Mouse (Mus musculus) erythroblast, adult 5-6 weeks (primary cell): ENCODE measurements around the gene Mlx. TPM values are rescaled to one million over a fixed set of nuclear protein-coding genes. Genes with fewer than 3 reads are reported as not detected.

Experiments
- ATAC-seq: replicated peaks from 2 replicates; pipeline ENCODE4 v1.8.0; 2016; ENCODE audit warnings: moderate number of reproducible peaks, mild to moderate bottlenecking, moderate TSS enrichment, inconsistent platforms; ENCODE audit not compliant: poor library complexity, low FRiP score, severe bottlenecking
- total RNA-seq, 2 experiments: library from RNA; stranded (forward) in 1 of 2; stranded (reverse) in 1 of 2; fragments of 150-400 nt in 1 of 2; fragments of 200-764, 138-1000 nt in 1 of 2; gene quantifications; 2 replicates each; pipeline versions ENCODE4 v1.2.3 to v1.2.4; 2015 to 2017; ENCODE audit warnings: low replicate concordance in 2 of 2

The Mlx gene
- total RNA-seq, 2 experiments from 2014 or later, result 23.7 to 26.9 TPM

DNA sequence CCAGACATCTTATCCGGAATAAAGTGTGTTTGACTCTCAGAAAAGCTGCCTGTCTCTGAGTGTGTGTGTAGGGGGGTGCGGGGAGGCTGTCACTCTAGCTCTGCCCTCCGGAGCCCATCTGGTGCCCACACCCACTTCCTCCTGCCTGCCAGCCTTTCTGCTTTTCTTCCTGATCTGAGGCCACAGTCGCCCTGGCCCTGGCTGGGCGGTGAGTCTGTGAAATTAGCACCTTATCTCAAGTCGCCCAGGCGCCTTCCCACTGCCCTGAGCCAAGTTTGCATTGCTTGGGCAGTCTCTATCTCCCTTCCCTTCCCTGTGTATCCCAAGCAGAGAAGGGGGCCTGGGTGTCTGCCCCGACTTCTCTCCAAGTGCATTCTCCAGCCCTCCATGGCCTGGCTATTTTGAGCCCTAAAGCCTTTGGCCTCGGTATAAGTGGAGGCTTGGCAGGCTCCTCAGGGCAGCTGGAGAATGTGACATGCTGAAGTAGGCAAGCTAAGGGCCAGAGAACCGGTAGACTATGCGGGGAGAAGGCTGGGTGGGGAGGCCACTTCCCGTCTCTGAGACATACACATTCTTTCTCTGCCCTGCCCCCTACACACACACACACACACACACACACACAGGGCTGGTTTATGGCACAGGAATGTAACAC, 23.3 kb upstream of the Mlx start:
- ATAC-seq, result peak; percentile 89

DNA sequence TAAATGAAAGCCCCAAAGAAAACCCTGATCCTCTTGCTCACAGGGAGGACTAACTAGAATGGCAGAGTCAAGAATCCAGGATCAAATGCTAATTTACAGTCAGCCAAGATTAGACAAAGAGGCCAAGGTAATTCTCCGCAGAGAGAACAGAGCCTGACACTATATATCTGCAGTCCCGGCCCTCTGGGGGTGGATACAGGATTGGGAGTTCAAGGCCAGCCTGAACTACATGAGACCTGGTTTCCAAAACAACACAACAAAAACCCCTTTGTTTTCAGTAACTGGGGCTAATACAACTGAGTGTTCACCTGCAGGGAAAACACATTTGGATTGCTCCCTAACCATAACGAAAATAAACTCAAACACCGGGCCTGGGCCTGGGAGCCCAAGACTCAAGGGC, 22.6 kb upstream of the Mlx start:
- ATAC-seq, result no peak

DNA sequence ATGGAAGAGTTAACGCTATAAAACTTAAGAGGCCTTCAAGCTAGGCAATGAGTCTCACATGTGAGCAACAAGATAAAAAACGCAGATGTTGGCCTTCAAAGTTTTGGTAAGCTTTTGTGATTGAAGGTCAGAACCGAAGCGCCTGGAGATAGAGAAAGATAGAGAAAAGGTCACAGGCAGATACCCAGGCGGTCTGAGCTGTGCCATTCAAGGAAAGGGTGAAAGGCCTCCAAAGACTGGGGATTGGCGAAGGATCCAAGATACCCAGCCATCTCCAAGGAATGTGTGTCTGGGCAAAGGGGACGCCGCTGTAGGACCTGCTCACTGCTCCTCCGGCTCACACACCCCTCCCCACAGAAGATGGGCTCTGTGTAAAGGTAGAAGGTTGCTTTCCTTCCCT, 22.1 kb upstream of the Mlx start:
- no peak for ATAC-seq

DNA sequence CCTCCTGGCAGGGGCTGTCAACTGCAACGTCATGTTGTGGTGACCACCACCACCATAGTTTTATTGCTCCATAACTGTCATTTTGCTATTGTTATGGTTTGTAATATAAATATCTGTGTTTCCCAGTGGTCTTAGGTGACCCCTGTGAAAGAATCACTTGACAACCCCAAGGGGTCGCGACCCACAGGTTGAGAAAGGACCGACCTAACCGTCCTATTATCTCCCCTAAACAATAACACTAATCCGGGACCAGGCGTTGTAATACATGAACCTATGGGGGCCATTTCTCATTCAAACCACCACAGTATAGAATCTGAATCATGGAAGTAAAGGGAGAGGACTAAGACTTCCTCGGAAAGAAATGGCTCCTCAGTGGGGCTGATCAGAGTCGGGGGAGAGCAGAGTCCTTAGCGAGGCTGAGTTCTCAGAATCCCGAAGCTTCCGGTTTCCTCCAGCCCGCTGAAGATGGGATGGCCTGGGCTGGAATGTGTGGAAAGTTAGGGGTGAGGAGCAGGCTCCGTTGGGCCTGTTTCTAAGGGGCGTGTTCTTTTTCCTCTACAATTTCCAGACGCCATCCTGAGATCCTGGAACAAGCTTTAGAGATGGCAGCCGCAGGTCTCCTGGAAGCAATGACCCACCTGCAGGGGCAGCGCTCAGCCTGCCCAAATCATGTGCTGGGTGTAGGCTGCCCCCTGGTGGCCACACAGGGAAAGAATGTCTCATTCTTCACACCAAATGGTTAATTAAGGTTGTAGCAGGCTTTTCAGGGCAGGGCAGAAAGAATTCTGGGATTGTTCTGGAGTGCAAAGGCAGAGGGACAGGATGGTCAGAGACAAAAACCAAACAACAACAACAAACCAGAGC, 20.3 kb upstream of the Mlx start:
- ATAC-seq, result peak; percentile 40

DNA sequence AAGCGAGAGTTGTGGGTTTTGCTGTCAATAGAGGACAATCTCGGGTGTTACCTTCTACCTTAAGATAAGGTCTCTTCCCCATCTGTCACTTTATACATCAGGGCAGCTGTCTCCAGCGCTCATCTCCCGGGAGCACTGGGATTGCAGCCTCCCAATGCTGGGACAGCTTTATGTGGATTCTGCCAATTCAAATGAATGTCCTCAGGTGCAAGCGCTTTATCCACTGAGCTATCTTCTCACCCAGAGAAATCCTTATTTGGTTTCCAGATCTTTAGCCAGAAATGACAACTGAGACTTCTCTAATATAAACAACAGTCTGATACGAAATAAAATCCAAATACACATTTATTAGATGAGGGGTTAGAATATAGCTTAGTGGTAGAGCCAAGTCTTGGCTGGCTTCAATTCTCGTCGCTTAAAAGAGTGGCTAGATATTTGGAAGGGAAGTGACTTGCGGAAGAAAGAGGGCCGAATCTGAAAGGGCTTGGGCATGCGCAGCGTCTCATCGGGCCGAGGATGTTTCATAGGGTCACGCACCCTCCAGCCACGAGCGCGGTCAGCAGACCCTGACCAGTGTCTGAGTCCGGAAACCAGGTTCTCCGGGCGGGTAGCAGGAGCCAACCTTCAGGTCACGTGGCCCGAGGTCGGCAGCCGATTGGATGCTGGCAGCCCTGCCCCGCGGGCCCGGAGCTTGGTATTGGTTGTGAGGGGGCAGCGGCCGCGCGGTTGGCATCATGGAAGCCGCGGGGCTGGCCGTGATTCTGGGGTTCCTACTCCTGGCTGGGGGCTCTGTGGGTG, 17.5 kb upstream of the Mlx start, which contains the start of gene Naglu:
Gene Naglu, plus strand, starts transcription at position 622 of the 798 bp plus-strand sequence.
- peak; percentile 90 for ATAC-seq

DNA sequence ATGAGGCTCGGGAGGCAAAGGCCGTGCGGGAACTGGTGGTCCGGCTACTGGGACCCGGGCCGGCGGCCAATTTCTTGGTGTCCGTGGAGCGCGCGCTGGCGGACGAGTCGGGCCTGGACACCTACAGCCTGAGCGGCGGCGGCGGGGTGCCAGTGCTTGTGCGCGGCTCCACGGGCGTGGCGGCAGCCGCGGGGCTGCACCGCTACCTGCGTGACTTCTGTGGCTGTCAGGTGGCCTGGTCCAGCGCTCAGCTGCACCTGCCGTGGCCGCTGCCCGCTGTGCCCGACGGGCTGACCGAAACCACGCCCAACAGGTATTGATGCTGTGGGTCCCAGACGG, 16.9 kb upstream of the Mlx start:
- peak; percentile 41 for ATAC-seq

DNA sequence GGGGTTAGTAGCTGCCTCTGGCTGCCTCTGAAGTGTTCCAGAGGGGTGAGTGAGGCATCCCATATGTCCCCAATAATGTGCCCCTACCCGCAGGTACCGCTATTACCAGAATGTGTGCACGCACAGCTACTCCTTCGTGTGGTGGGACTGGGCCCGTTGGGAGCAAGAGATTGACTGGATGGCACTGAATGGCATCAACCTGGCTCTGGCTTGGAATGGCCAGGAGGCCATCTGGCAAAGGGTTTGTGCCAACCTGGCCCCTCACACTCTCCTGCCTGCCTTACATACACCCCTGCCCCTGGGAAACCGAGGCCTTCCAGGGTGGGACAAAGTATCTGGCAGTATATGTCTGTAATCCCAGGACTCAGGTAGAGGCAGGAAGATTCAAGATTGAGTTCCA, 16.1 kb upstream of the Mlx start:
- no peak for ATAC-seq

DNA sequence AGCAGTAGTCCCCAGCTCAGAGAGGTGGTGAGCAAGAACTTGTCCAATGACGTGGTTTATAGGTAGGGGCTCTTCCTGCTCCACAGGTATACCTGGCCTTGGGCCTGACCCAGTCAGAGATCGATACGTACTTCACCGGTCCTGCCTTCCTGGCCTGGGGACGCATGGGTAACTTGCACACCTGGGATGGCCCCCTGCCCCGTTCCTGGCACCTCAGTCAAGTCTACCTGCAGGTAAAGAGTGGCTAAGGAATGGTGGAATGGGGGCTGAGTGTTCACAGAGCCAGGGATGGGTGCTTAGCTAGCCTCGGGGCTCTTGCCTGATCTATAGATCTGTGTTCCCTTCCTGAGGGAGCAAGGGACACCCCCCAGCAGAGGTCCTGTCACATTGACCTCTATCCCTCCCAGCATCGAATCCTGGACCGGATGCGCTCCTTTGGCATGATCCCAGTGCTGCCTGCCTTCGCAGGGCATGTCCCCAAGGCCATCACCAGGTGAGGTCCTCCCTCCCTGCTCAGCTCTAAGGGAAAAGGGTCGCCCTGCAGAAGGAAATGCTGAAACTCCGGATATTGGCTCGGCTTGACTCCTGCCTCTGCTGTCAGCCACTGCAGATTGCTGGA, 15.2 kb upstream of the Mlx start:
- ATAC-seq, result no peak

DNA sequence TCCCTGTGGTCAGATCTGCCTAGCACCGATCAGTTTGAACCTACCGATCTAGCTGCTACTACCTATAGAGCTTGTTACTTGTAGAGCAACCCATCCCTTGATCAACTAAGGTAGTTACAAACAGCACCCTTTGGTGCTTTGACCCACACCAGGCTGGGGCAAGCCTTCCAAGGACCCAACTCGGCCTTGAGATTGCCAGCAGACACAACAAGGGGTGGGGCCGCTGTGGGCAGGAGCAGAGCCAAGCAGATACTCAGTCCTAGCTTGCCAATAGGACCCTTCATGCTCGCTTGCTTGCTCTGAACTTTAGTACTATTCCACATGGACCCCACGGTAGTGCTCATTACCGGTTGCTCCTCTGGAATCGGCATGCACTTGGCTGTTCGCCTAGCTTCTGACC, 9.0 kb upstream of the Mlx start, which contains the start of gene Hsd17b1:
Gene Hsd17b1, plus strand, starts transcription at position 291 of the 400 bp plus-strand sequence.
- no peak for ATAC-seq

DNA sequence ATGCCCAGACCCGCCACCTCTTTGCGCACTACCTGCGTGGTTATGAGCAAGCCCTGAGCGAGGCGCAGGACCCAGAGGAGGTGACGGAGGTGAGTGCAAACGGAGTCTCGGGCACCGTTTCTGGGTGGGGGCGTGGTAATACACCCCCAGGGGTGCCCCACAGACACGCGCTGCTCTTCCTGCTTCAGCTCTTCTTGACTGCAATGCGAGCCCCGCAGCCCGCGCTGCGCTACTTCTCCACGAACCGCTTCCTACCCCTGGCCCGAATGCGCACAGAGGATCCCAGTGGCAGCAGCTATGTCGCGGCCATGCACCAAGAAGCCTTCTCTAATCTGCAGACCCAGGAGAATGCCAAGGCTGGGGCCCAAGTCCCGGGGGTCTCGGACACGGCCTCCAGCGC, 7.3 kb upstream of the Mlx start:
- no peak for ATAC-seq

DNA sequence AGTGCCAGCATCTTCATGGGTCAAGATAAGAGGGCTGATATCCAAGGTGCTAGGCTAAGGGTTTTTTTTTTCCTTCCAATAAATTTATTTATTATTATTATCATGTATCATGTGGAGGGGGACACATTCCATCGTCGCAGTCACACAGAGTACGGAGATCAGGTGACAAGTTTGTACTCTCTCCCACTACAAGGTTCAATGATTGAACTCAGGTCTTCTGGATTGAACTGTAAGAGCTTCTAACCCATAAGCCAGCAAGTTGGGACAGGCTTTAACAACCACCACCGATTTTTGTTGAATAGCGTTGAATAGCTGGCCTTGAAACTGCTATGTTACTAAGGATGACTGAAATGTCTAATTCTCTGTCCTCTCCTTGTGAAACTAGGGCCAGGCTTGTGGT, 6.7 kb upstream of the Mlx start:
- no peak for ATAC-seq

DNA sequence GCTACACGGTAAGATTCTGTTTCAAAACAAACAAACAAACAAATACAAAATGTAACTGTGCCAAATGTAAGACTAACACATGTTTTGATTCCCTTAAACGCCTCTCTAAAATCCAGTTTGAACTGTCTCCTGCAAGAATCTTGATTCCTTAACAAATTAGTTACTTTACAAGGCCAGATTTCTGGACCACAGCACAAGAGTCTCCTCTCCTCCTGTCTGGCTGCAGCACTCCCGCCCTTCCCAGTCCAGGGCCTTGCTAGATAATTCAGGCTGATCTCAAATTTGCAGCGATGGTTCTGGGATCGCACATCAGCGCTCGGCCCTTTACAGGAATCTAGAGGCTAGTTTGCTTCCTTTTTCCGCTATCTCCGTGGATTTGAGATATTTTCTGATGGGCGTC, 5.4 kb upstream of the Mlx start:
- no peak for ATAC-seq

DNA sequence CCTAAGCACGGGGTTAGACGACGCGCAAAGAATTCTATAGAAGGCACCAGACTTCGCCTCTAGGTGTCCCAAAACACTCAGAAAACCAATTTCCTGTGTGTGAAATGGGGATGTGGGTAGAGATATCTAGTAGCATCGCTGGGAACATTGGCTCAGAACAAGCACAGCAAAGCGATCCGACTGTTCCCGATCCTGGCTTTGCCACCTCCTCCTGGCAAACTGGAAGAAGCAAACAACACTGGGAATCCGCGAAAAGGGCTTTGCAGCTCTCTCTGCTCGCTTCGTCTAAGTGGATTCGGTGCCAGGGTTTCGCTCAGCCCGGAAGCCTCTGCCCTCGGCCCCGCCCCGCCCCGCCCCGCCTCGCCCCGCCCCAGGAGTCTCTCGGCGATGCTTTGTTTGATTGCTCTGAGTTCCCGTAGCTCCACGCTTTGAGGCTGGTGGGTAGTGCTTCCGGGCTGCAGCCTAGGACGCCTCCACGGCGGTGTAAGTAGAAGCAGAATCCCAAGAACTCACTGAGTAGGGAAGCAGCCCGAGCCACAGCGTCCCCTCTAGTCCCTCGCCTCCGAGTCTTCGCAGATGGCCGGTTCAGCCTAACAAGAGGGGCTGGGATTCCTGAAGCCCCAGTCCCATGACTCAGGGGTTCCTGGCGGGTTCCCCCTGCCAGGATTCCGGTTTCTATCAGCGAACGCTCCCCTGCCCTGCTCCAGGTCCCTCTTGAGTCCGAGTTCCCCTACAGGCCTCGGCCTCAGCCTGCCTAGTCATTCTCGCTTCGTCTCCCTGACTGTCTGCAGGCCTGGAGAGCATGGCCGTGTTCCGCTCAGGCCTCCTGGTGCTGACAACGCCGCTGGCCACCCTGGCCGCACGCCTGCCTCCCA, 4.6 kb upstream of the Mlx start, which contains the start of gene Coasy:
Gene Coasy, plus strand, starts transcription at position 358 of the 875 bp plus-strand sequence.
- peak; percentile 66 for ATAC-seq

DNA sequence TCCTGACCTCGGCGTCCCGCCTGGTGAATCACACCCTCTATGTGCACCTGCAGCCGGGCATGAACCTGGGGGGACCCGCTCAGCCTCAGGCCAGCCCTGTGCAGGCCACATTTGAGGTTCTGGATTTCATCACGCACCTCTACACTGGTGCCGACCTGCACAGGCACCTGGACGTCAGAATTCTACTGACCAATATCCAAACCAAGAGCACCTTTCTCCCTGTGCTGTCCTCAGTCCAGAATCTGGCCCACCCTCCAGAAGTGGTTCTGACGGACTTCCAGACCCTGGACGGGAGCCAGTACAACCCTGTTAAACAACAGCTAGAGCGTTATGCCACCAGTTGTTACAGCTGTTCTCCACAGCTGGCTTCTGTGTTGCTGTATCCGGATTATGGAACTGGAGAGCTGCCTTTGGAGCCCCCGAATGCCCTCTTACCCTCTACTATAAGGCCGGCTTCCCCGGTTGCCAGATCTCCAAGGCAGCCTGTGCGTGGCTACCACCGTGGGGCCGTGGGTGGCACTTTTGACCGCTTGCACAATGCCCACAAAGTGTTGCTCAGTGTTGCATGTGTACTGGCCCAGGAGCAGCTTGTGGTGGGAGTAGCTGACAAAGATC, 3.9 kb upstream of the Mlx start:
- no peak; the same call in 1 of the 2 replicates for ATAC-seq

DNA sequence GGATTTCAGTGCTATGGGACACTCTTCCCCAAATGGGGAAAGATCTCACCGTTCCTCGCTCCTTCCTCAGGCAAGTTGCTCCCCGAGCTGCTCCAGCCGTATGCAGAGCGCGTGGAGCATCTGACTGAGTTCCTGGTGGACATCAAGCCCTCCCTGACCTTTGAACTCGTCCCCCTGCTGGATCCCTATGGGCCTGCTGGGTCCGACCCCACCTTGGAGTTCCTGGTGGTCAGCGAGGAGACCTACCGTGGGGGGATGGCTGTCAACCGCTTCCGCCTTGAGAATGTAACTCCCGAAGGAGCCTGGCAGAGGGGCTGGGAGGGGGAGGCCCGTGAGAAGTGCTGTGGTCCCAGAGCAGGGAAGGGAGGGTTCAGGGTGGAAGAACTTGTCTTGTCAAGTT, 2.8 kb upstream of the Mlx start:
- no peak for ATAC-seq

DNA sequence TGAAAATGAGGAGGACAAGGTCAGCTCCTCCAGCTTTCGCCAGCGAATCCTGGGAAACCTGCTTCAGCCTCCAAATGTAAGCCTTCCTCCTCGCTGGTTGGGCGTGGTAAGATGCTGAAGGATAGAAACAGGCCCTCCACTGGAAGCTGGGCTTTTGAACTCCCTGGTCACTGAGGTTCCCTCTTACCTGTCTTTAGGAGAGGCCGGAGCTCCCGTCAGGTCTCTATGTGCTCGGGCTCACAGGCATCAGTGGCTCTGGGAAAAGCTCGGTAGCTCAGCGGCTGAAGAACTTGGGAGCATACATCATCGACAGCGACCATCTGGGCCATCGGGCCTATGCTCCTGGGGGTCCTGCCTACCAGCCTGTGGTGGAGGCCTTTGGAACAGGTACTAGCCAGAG, 2.3 kb upstream of the Mlx start:
- no peak for ATAC-seq

DNA sequence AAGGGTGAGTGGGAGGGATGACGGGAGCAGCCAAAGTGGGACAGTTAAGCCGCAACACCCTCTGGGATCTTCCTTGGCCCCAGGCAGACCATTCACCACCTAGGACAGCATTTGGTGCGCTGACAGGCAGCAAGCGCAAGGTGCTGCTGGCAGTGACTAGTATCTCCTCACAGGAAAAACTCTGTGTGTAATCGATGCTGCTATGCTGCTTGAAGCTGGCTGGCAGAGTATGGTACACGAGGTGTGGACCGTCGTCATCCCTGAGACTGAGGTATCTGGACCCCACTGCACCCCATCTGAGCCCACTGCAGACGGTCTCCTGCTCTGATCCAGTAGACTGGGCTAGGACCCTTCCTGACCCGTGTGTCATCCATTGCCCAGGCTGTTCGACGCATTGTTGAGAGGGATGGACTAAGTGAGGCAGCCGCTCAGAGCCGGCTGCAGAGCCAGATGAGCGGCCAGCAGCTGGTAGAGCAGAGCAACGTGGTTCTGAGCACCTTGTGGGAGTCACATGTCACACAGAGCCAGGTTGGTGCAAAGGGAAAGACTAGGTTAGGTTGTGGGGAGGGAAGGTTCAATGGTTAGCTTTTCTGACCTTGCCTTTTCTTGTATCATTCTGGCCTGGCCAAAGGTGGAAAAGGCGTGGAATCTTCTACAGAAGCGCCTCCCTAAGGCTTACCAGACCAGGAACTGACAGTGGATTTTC, 1.3 kb upstream of the Mlx start:
- no peak for ATAC-seq

DNA sequence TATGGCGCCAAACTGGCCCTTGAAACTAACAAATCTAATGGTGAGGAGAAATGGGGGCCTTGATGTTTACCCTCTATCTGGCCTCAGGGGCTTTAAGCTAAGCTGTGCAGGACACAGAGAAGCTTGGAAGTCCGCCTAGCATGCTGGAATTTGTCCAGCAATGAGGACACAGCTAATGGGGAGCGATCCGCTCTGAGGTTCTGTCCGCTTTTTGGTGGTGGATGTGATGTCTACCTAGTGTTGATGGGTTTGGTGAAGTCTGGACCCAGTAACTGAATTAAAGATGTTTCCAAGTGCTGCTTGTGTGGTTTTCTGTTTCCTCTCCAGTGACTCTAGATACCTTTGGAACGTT, 778 bp upstream of the Mlx start:
- ATAC-seq, result no peak
